In genomic region chr1:163858420-163858819, GRCm38 (mm10) we compare ENCODE assay signal across 24 mouse cellular contexts.
"Had no signal": no experiment of that assay in that cellular context is flagged by ENCODE, and none has a peak within 500 bp of the region (broad histone marks: within the 10 kb centered on the region; RNA-seq: fewer than 3 reads in every experiment).

No protein-coding gene starts in this region.

- DNase-seq: gastrocnemius, adult 2 months; gastrocnemius, postnatal 10 days; gastrocnemius, postnatal 25 days; heart, adult 18-20 months; heart, postnatal 10 days; heart, postnatal 4 days; kidney, adult 18-20 months; kidney, adult 8-10 months; kidney, postnatal 10 days; kidney, postnatal 25 days; kidney, postnatal 4 days had no signal

- H3K9me3 ChIP-seq: heart, embryonic 10.5 days; heart, embryonic 12.5 days; hindbrain, embryonic 10.5 days; hindbrain, embryonic 12.5 days; intestine, embryonic 15.5 days; limb, embryonic 13.5 days; limb, embryonic 15.5 days had no signal

- H3K4me2 ChIP-seq: heart, embryonic 12.5 days; hindbrain, embryonic 12.5 days; hindbrain, embryonic 14.5 days; intestine, embryonic 15.5 days; limb, embryonic 13.5 days; limb, embryonic 15.5 days had no signal

- ATAC-seq: hindbrain, embryonic 16.5 days; inflammation-experienced regulatory T-cells, adult 6 months; intestine, embryonic 15.5 days; intestine, postnatal 0 days had no signal

- H3K9ac ChIP-seq: heart, embryonic 12.5 days; hindbrain, embryonic 12.5 days; hindbrain, embryonic 14.5 days; intestine, embryonic 15.5 days; limb, embryonic 13.5 days; limb, embryonic 15.5 days had no signal

- H3K27me3 ChIP-seq: heart, embryonic 12.5 days; hindbrain, embryonic 12.5 days; intestine, embryonic 15.5 days; limb, embryonic 15.5 days had no signal

- H3K27ac ChIP-seq: gastrocnemius, adult 2 months; heart, embryonic 10.5 days; hindbrain, embryonic 10.5 days; hindbrain, embryonic 12.5 days; hindbrain, embryonic 14.5 days; intestine, embryonic 15.5 days; layer of hippocampus, adult 2 months; left cerebral cortex, adult 2 months; limb, embryonic 13.5 days; limb, embryonic 15.5 days had no signal

- H3K4me3 ChIP-seq: gastrocnemius, adult 2 months; heart, embryonic 10.5 days; heart, embryonic 12.5 days; hindbrain, embryonic 10.5 days; hindbrain, embryonic 12.5 days; intestine, embryonic 15.5 days; layer of hippocampus, adult 2 months; left cerebral cortex, adult 2 months; limb, embryonic 13.5 days; limb, embryonic 15.5 days had no signal

- H3K4me1 ChIP-seq: heart, embryonic 10.5 days; heart, embryonic 12.5 days; hindbrain, embryonic 10.5 days; hindbrain, embryonic 12.5 days; intestine, embryonic 15.5 days; limb, embryonic 15.5 days had no signal

- H3K36me3 ChIP-seq: intestine, embryonic 15.5 days had no signal
